Mouse (Mus musculus) thymus, adult 18-20 months (tissue): ENCODE measurements around the gene Bcl2.

Experiments used
- DNase-seq, 2 experiments: peaks; one replicate each; pipeline ENCODE4 v3.0.0; 2022; ENCODE audit warnings: mixed read lengths in 2 of 2

The Bcl2 gene

GRCm38 (mm10) chr1:106616955-106617354 lies 97.1 kb downstream of the Bcl2 start:
- DNase-seq = no peak

- no peak for DNase-seq
These were observed 100.7 kb downstream of the Bcl2 start for GRCm38 (mm10) chr1:106613371-106613770.

GRCm38 (mm10) chr1:106612166-106613031 lies 101.7 kb downstream of the Bcl2 start:
- no peak for DNase-seq

- DNase-seq = no peak
These were observed 102.8 kb downstream of the Bcl2 start for GRCm38 (mm10) chr1:106611246-106611645.

GRCm38 (mm10) chr1:106608098-106608778 lies 105.8 kb downstream of the Bcl2 start:
- no peak for DNase-seq

- DNase-seq = no peak
These were observed 107.1 kb downstream of the Bcl2 start for GRCm38 (mm10) chr1:106606951-106607350.

- no peak for DNase-seq
These were observed 110.7 kb downstream of the Bcl2 start for GRCm38 (mm10) chr1:106603406-106603805.

GRCm38 (mm10) chr1:106602941-106603340 lies 111.1 kb downstream of the Bcl2 start:
- no peak for DNase-seq

GRCm38 (mm10) chr1:106602536-106602935 lies 111.5 kb downstream of the Bcl2 start:
- no peak for DNase-seq

GRCm38 (mm10) chr1:106601247-106601646 lies 112.8 kb downstream of the Bcl2 start:
- no peak for DNase-seq

GRCm38 (mm10) chr1:106600841-106601240 lies 113.2 kb downstream of the Bcl2 start:
- DNase-seq = peak in 1 of 2 experiments; percentile 21

- DNase-seq = no peak
These were observed 115.8 kb downstream of the Bcl2 start for GRCm38 (mm10) chr1:106598292-106598583.

- DNase-seq = no peak
These were observed 116.3 kb downstream of the Bcl2 start for GRCm38 (mm10) chr1:106597575-106598291.

GRCm38 (mm10) chr1:106596380-106596779 lies 117.7 kb downstream of the Bcl2 start:
- DNase-seq = no peak

- DNase-seq = no peak
These were observed 118.7 kb downstream of the Bcl2 start for GRCm38 (mm10) chr1:106595286-106595885.

GRCm38 (mm10) chr1:106591180-106591774 lies 122.8 kb downstream of the Bcl2 start:
- no peak for DNase-seq

GRCm38 (mm10) chr1:106589141-106589540 lies 124.9 kb downstream of the Bcl2 start:
- DNase-seq = no peak

GRCm38 (mm10) chr1:106587866-106588470 lies 126.1 kb downstream of the Bcl2 start:
- no peak for DNase-seq

GRCm38 (mm10) chr1:106586761-106587160 lies 127.3 kb downstream of the Bcl2 start:
- no peak for DNase-seq

GRCm38 (mm10) chr1:106585349-106585748 lies 128.7 kb downstream of the Bcl2 start:
- no peak for DNase-seq

GRCm38 (mm10) chr1:106584824-106585223 lies 129.2 kb downstream of the Bcl2 start:
- DNase-seq = no peak

GRCm38 (mm10) chr1:106584273-106584672 lies 129.8 kb downstream of the Bcl2 start:
- DNase-seq = no peak
